Mouse (Mus musculus): ENCODE data around the gene Rufy1.
"Not testable (repeated sequence)": the region's sequence is repeated elsewhere in the genome, so short reads cannot be mapped to it uniquely, and the experiment has no call there.

The Rufy1 gene

DNA sequence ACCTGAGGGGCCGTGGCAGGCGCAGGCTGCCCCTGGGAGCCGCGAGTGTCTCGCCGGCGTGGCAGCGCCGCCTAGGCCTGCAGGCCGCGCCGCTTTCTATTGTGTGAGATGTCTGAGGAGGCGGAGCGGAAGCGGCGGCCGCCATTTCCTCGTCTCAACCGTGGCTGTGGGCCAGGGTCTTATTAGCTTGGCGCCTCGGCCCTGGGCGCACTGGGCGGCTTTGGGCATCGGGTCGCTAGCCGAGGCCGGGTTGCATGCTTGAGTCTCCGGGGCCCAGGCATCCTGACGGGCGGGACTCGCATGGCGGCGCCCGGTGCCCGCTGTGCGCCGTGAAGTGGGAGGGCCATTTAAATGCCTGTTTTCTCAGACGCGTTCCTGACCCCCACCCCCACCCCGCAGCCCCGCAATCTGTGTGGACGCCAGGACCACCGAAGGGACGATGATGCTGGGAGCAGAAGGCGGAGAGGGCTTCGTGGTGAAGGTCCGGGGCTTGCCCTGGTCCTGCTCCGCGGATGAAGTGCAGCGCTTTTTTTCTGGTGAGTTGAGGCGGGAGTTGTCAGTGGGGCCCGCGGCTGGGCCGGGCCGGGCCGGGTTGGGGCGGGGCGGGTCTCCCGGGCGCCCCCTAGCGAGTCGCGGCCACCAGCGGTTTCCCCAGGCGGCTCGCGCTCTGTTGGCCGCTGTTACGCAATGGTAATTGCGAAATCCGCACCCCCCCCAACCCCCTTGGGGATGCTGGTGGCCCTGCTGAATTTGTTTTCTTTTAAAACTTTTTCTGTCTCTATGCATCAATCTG, 52.8 kb downstream of the Rufy1 start:
- peak; percentile 88 for DNase-seq

GRCm38 (mm10) chr11:50376911-50377891, 53.7 kb downstream of the Rufy1 start, which contains the start of gene Hnrnph1:
TSS of gene Hnrnph1 (plus strand) at chr11:50376990.
- peak; percentile 99 for DNase-seq

- no peak for DNase-seq
Observed at GRCm38 (mm10) chr11:50376156-50376790, 54.7 kb downstream of the Rufy1 start.

GRCm38 (mm10) chr11:50375421-50375820, 55.5 kb downstream of the Rufy1 start:
- DNase-seq = no peak

- DNase-seq = no peak
Observed at GRCm38 (mm10) chr11:50374286-50375015, 56.5 kb downstream of the Rufy1 start.

DNA sequence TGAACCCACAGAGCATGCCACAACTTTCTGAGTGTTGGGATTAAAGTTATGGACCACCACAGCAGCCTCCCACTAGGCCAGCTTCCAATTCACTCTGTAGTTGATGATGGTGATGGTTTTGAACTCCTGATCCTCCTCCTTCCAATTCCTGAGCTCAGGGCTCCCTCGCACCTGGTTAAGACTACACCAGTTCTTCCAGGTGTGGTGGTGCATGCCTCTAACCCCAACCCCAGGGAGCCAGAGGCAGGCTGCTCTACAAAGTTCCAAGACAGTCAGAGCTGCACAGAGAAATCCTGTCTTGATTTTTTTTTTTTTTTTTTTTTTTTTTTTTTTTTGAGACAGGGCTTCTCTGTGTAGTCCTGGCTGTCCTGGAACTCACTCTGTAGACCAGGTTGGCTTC, 57.3 kb downstream of the Rufy1 start:
- no peak for DNase-seq

- no peak for DNase-seq
Observed at GRCm38 (mm10) chr11:50373086-50373485, 57.8 kb downstream of the Rufy1 start.

DNA sequence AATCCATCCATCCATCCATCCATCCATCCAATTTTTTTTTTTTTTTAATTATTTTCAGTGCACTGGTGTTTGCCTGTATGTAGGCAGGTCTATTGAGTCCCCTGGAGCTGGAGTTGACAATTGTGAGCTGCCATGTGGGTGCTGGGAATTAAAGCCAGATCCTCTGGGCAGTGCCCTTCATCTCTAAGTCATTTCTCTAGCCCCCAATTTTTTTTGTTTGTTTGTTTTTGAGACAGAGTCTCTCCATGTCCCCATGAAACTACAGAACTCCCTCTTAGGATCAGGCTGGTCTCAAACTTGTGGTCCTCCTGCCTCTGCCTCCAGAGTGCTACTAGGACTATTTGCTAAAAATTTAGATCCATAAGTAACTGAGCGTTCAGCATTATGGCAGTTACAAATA, 59.0 kb downstream of the Rufy1 start:
- no peak for DNase-seq

DNA sequence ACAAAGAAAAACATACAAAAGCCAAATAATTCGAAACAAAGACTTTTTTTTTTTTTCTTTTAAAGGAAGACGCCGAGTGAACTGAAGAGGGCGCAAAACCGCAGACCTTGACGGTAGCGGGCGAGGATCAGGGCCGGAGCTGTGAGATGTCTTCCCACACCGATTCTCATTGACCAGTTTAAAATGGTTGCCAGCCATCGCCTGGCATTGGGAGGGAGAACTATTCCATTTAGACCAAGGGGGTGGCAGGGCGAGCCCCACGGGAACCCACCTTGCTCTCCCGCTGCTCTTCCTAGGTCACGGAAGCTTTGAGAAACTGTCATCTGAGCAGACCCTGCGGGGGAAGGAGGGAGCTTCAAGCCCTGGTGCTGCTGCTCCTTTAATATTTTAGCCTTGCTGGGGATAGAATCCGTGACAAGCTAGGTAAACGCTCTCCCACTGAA, 59.5 kb downstream of the Rufy1 start:
- peak; percentile 72 for DNase-seq

- DNase-seq = no peak
Observed at GRCm38 (mm10) chr11:50370969-50371368, 60.0 kb downstream of the Rufy1 start.

GRCm38 (mm10) chr11:50369360-50369911, 61.5 kb downstream of the Rufy1 start:
- DNase-seq = no peak

- DNase-seq = no peak
Observed at GRCm38 (mm10) chr11:50367531-50367930, 63.4 kb downstream of the Rufy1 start.

- DNase-seq = no peak
Observed at GRCm38 (mm10) chr11:50365322-50365721, 65.6 kb downstream of the Rufy1 start.

DNA sequence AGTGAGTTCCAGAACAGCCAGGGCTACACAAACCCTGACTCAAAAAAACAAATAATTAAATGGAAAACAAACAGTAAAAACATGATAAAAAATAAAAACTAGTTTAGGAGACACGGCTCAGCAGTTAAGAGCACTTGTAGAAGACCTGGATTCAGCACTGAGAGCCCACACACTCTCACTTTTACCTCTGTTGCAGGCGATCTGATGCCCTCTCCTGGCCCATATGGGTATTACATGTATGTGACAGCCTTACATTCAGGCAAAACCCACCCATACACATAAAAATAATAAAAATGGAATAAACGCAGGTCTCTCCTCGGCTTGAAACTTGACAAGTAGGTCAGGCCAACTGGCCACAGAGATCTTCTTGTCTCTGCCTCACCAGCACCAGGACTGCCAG, 66.4 kb downstream of the Rufy1 start:
- DNase-seq = peak; percentile 77

DNA sequence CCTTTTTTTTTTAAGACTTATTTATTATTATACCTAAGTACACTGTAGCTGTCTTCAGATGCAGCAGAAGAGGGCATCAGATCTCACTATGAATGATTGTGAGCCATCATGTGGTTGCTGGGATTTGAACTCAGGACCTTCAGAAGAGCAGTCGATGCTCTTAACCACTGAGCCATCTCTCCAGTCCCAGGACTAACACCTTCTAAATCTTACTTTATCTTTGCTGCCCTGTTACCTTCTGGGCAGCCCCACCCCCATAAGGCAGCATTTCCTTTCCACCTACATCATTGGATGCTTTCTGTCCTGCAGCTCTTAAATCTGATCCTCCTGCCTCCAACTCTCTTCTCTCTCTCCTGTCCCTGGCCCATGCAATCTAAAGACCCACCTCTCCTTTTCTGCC, 69.6 kb downstream of the Rufy1 start:
- not testable (repeated sequence) for DNase-seq

GRCm38 (mm10) chr11:50358950-50359861, 71.7 kb downstream of the Rufy1 start:
- DNase-seq = peak; percentile 67

DNA sequence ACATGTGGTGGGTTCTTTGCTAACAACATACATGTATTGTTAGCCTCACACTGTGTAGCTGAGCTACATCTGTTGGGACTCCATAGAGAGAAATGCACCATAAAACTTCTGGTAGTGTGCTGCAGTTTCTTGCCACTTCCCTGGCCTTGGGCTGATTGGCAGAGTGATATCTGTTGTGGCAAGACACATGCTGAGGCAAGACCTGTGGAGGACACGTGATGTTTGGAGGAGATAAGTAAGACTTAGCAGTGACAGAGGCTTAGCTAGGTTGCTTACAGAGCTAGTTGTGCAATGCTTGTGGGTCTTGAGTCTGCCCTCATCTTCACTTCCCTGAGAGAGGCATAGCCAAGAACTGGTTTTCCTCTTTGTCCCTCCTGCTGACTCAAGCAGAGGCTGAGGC, 75.5 kb downstream of the Rufy1 start:
- DNase-seq = no peak

- no peak for DNase-seq
Observed at GRCm38 (mm10) chr11:50354851-50355250, 76.1 kb downstream of the Rufy1 start.

- DNase-seq = no peak
Observed at GRCm38 (mm10) chr11:50354162-50354561, 76.8 kb downstream of the Rufy1 start, which contains the start of gene Cby3. TSS of gene Cby3 (plus strand) at chr11:50354462.

GRCm38 (mm10) chr11:50352177-50352576, 78.7 kb downstream of the Rufy1 start:
- DNase-seq = no peak
